Mouse (Mus musculus): ENCODE results near the gene Usp44. TPM values are rescaled to one million over a fixed set of nuclear protein-coding genes. Genes with fewer than 3 reads are reported as not detected.
"Not testable (repeated sequence)": the region's sequence is repeated elsewhere in the genome, so short reads cannot be mapped to it uniquely, and the experiment has no call there.

The Usp44 gene
- total and polyA plus RNA-seq, 2 experiments from 2014 or later, result 0.05 TPM; not detected in 1

- H3K9ac ChIP-seq (replicated peaks; ENCODE audit: low read length, poor library complexity, severe bottlenecking), result peak overlapping the region; percentile 42
- ATAC-seq (ENCODE audit: low FRiP score) (peak; percentile 77), DNase-seq (ENCODE audit: low spot score) (peak; percentile 53)
- no peak overlapping the region for H3K27ac ChIP-seq (ENCODE audit: low read depth, low read length)
- no peaks in the 10 kb centered on the region for H3K36me3 ChIP-seq (ENCODE audit: insufficient read depth, low read length)
- H3K4me1 ChIP-seq (ENCODE audit: insufficient read depth, low read length), result peaks cover 12% of the 10 kb centered on the region
- peaks cover 19% of the 10 kb centered on the region for H3K27me3 ChIP-seq (ENCODE audit: insufficient read depth, low read length)
- under 1% methylated on average over 69 of the region's 75 CpGs for WGBS
- H3K4me2 ChIP-seq (ENCODE audit: low read depth, low read length, poor library complexity, severe bottlenecking), result peak overlapping the region; percentile 98
- H3K9me3 ChIP-seq (ENCODE audit: low read length), result no peaks in the 10 kb centered on the region
- no peak for TF ChIP-seq CTCF (IDR thresholded peaks at IDR 0.05)
- peak overlapping the region; percentile 65 for H3K4me3 ChIP-seq (ENCODE audit: low read depth, low read length)
These were observed 2.5 kb downstream of the Usp44 start for GRCm38 (mm10) chr10:93833699-93834393.

GRCm38 (mm10) chr10:93834394-93834745 lies 3.0 kb downstream of the Usp44 start:
- DNase-seq (ENCODE audit: low spot score) (no peak), ATAC-seq (ENCODE audit: low FRiP score) (no peak)
- H3K9ac ChIP-seq (replicated peaks; ENCODE audit: low read length, poor library complexity, severe bottlenecking), result no peak overlapping the region
- H3K27ac ChIP-seq (ENCODE audit: low read depth, low read length), result no peak overlapping the region
- H3K27me3 ChIP-seq (ENCODE audit: insufficient read depth, low read length), result peaks cover 19% of the 10 kb centered on the region
- no peaks in the 10 kb centered on the region for H3K9me3 ChIP-seq (ENCODE audit: low read length)
- 6% methylated on average over 13 of the region's 13 CpGs for WGBS
- peaks cover 12% of the 10 kb centered on the region for H3K4me1 ChIP-seq (ENCODE audit: insufficient read depth, low read length)
- H3K36me3 ChIP-seq (ENCODE audit: insufficient read depth, low read length), result no peaks in the 10 kb centered on the region
- H3K4me3 ChIP-seq (ENCODE audit: low read depth, low read length), result peak overlapping the region; percentile 65
- peak overlapping the region; percentile 98 for H3K4me2 ChIP-seq (ENCODE audit: low read depth, low read length, poor library complexity, severe bottlenecking)
- no peak for TF ChIP-seq CTCF (IDR thresholded peaks at IDR 0.05)

- WGBS, result 94% methylated on average over 7 of the region's 7 CpGs
- ATAC-seq (ENCODE audit: low FRiP score); H3K36me3 ChIP-seq (ENCODE audit: insufficient read depth, low read length); H3K4me2 ChIP-seq (ENCODE audit: low read depth, low read length, poor library complexity, severe bottlenecking); DNase-seq (ENCODE audit: low spot score); H3K27ac ChIP-seq (ENCODE audit: low read depth, low read length); H3K9me3 ChIP-seq (ENCODE audit: low read length); H3K9ac ChIP-seq (replicated peaks; ENCODE audit: low read length, poor library complexity, severe bottlenecking); H3K4me3 ChIP-seq (ENCODE audit: low read depth, low read length): not testable (repeated sequence)
- H3K4me1 ChIP-seq (ENCODE audit: insufficient read depth, low read length), result peaks cover 12% of the 10 kb centered on the region
- H3K27me3 ChIP-seq (ENCODE audit: insufficient read depth, low read length), result peaks cover 19% of the 10 kb centered on the region
These were observed 3.8 kb downstream of the Usp44 start for GRCm38 (mm10) chr10:93835115-93835514.

GRCm38 (mm10) chr10:93846706-93847105 lies 15.4 kb downstream of the Usp44 start:
- no peaks in the 10 kb centered on the region for H3K4me1 ChIP-seq (ENCODE audit: insufficient read depth, low read length)
- H3K9ac ChIP-seq (replicated peaks; ENCODE audit: low read length, poor library complexity, severe bottlenecking), result no peak overlapping the region
- H3K27me3 ChIP-seq (ENCODE audit: insufficient read depth, low read length), result no peaks in the 10 kb centered on the region
- H3K4me2 ChIP-seq (ENCODE audit: low read depth, low read length, poor library complexity, severe bottlenecking), result no peak overlapping the region
- ATAC-seq (ENCODE audit: low FRiP score) (no peak), DNase-seq (ENCODE audit: low spot score) (no peak)
- no peak overlapping the region for H3K4me3 ChIP-seq (ENCODE audit: low read depth, low read length)
- H3K36me3 ChIP-seq (ENCODE audit: insufficient read depth, low read length), result no peaks in the 10 kb centered on the region
- H3K27ac ChIP-seq (ENCODE audit: low read depth, low read length), result no peak overlapping the region
- no peaks in the 10 kb centered on the region for H3K9me3 ChIP-seq (ENCODE audit: low read length)
- WGBS, result 92% methylated on average over 13 of the region's 13 CpGs
- no peak for TF ChIP-seq CTCF (IDR thresholded peaks at IDR 0.05)

GRCm38 (mm10) chr10:93855126-93855525 lies 23.8 kb downstream of the Usp44 start:
- Histone ChIP-seq H3K27me3 (ENCODE audit: insufficient read depth, low read length) (no peaks in the 10 kb centered on the region), H3K9me3 (ENCODE audit: low read length) (no peaks in the 10 kb centered on the region), H3K4me2 (ENCODE audit: low read depth, low read length, poor library complexity, severe bottlenecking) (no peak overlapping the region), H3K36me3 (ENCODE audit: insufficient read depth, low read length) (0 out of 2 replicates have a peak, but pooled peaks cover 4% of the 10 kb centered on the region), H3K9ac (replicated peaks; ENCODE audit: low read length, poor library complexity, severe bottlenecking) (no peak overlapping the region), H3K27ac (ENCODE audit: low read depth, low read length) (no peak overlapping the region), H3K4me3 (ENCODE audit: low read depth, low read length) (no peak overlapping the region), H3K4me1 (ENCODE audit: insufficient read depth, low read length) (no peaks in the 10 kb centered on the region)
- ATAC-seq (ENCODE audit: low FRiP score) (no peak), DNase-seq (ENCODE audit: low spot score) (no peak)
- 87% methylated on average over 9 of the region's 9 CpGs for WGBS
- no peak for TF ChIP-seq CTCF (IDR thresholded peaks at IDR 0.05)

GRCm38 (mm10) chr10:93856095-93856494 lies 24.7 kb downstream of the Usp44 start:
- Histone ChIP-seq H3K4me1 (ENCODE audit: insufficient read depth, low read length) (no peaks in the 10 kb centered on the region), H3K27me3 (ENCODE audit: insufficient read depth, low read length) (no peaks in the 10 kb centered on the region), H3K9ac (replicated peaks; ENCODE audit: low read length, poor library complexity, severe bottlenecking) (no peak overlapping the region), H3K36me3 (ENCODE audit: insufficient read depth, low read length) (0 out of 2 replicates have a peak, but pooled peaks cover 4% of the 10 kb centered on the region), H3K4me2 (ENCODE audit: low read depth, low read length, poor library complexity, severe bottlenecking) (no peak overlapping the region), H3K27ac (ENCODE audit: low read depth, low read length) (no peak overlapping the region), H3K9me3 (ENCODE audit: low read length) (no peaks in the 10 kb centered on the region), H3K4me3 (ENCODE audit: low read depth, low read length) (no peak overlapping the region)
- DNase-seq (ENCODE audit: low spot score) (no peak), ATAC-seq (ENCODE audit: low FRiP score) (no peak)
- no peak for TF ChIP-seq CTCF (IDR thresholded peaks at IDR 0.05)
- whole genome bisulfite sequencing, result 87% methylated on average over 6 of the region's 6 CpGs

Data from midbrain, postnatal 0 days (tissue).